16 mouse cellular contexts compared by ENCODE assay signal in genomic region chr3:144041788-144042187, GRCm38 (mm10).
"Had no signal": no experiment of that assay in that cellular context is flagged by ENCODE, and none has a peak within 500 bp of the region (broad histone marks: within the 10 kb centered on the region; RNA-seq: fewer than 3 reads in every experiment).

No protein-coding gene starts in this region.

- H3K9ac ChIP-seq: limb, embryonic 15.5 days; liver, embryonic 14.5 days; lung, embryonic 15.5 days; neural tube, embryonic 13.5 days had no signal

- ATAC-seq: hindbrain, postnatal 0 days had no signal

- H3K4me2 ChIP-seq: limb, embryonic 15.5 days; lung, embryonic 15.5 days; neural tube, embryonic 13.5 days had no signal

- H3K27ac ChIP-seq: hindbrain, postnatal 0 days; kidney, postnatal 0 days; limb, embryonic 15.5 days; liver, embryonic 14.5 days; lung, embryonic 15.5 days; midbrain, embryonic 10.5 days; neural tube, embryonic 13.5 days; stomach, postnatal 0 days had no signal

- H3K27me3 ChIP-seq: limb, embryonic 15.5 days; lung, embryonic 15.5 days; neural tube, embryonic 13.5 days had no signal

- DNase-seq: kidney, adult 11 months; kidney, adult 9 months; kidney, postnatal 36 days; layer of hippocampus, adult 9-11 months; layer of hippocampus, postnatal 36 days; midbrain, embryonic 14.5 days; thymus, adult 18-20 months; thymus, postnatal 14 days had no signal

- H3K9me3 ChIP-seq: limb, embryonic 15.5 days; lung, embryonic 15.5 days; midbrain, embryonic 10.5 days; neural tube, embryonic 13.5 days had no signal

- H3K4me1 ChIP-seq: limb, embryonic 15.5 days; lung, embryonic 15.5 days had no signal

- H3K36me3 ChIP-seq: limb, embryonic 15.5 days; lung, embryonic 15.5 days; midbrain, embryonic 10.5 days; neural tube, embryonic 13.5 days had no signal

- H3K4me3 ChIP-seq: limb, embryonic 15.5 days; lung, embryonic 15.5 days; midbrain, embryonic 10.5 days; neural tube, embryonic 13.5 days had no signal
